Mouse (Mus musculus) embryonic fibroblast, embryonic 13.5 days (primary cell): ENCODE results near the gene Cnfn.

Experiments
- CTCF ChIP-seq: IDR thresholded peaks from 2 replicates; pipeline ENCODE4 v1.5.1; 2011; ENCODE audit warnings: mild to moderate bottlenecking, control low read depth, low read length, moderate library complexity, borderline replicate concordance; ENCODE audit not compliant: insufficient read depth
- POLR2A ChIP-seq: IDR thresholded peaks from 2 replicates; pipeline ENCODE4 v1.6.1; 2011; ENCODE audit warnings: low read depth, mild to moderate bottlenecking, control low read depth, low read length, moderate library complexity

- TF ChIP-seq CTCF (no peak), POLR2A (no peak)
Observed at GRCm38 (mm10) chr7:25378181-25379100, 8.9 kb upstream of the Cnfn start.
